Mouse (Mus musculus) cerebellum, adult (tissue): Measurements from ENCODE around the gene Atp9a.

Experiments
- ATAC-seq: cut with Nextera tagmentation; 2 replicates; pipeline ENCODE4 v1.9.2; 2017; ENCODE audit warnings: mild to moderate bottlenecking, moderate library complexity, mixed read lengths; ENCODE audit not compliant: insufficient number of reproducible peaks, low FRiP score, low TSS enrichment

The Atp9a gene

GRCm38 (mm10) chr2:168610941-168611340 is 131.3 kb downstream of the Atp9a start:
- no peak for ATAC-seq

- ATAC-seq: no peak
Measured at GRCm38 (mm10) chr2:168609653-168610248, 132.5 kb downstream of the Atp9a start.

GRCm38 (mm10) chr2:168608125-168608564 is 134.1 kb downstream of the Atp9a start:
- ATAC-seq: no peak

- ATAC-seq: no peak
Measured at GRCm38 (mm10) chr2:168604655-168605070, 137.5 kb downstream of the Atp9a start.

GRCm38 (mm10) chr2:168602387-168602741 is 139.8 kb downstream of the Atp9a start:
- ATAC-seq: no peak

GRCm38 (mm10) chr2:168601491-168602386 is 140.5 kb downstream of the Atp9a start, which contains the start of gene Nfatc2:
Gene Nfatc2 (minus strand): TSS chr2:168601657.
- peak; percentile 49; the same call in 1 of the 2 replicates for ATAC-seq

- peak; percentile 22; the same call in 1 of the 2 replicates for ATAC-seq
Measured at GRCm38 (mm10) chr2:168600750-168601490, 141.3 kb downstream of the Atp9a start.

- ATAC-seq: no peak
Measured at GRCm38 (mm10) chr2:168595693-168596092, 146.5 kb downstream of the Atp9a start.

GRCm38 (mm10) chr2:168593676-168594075 is 148.5 kb downstream of the Atp9a start:
- ATAC-seq: no peak

- ATAC-seq: no peak
Measured at GRCm38 (mm10) chr2:168593004-168593403, 149.2 kb downstream of the Atp9a start.

GRCm38 (mm10) chr2:168591076-168591475 is 151.1 kb downstream of the Atp9a start:
- ATAC-seq: no peak

- no peak for ATAC-seq
Measured at GRCm38 (mm10) chr2:168590556-168590955, 151.7 kb downstream of the Atp9a start.

- no peak for ATAC-seq
Measured at GRCm38 (mm10) chr2:168590168-168590551, 152.0 kb downstream of the Atp9a start.

GRCm38 (mm10) chr2:168589368-168590167 is 152.6 kb downstream of the Atp9a start:
- no peak; the same call in 1 of the 2 replicates for ATAC-seq

GRCm38 (mm10) chr2:168588591-168589367 is 153.4 kb downstream of the Atp9a start:
- no peak for ATAC-seq

GRCm38 (mm10) chr2:168587159-168587558 is 155.1 kb downstream of the Atp9a start:
- ATAC-seq: no peak

- no peak for ATAC-seq
Measured at GRCm38 (mm10) chr2:168586512-168586911, 155.7 kb downstream of the Atp9a start.

GRCm38 (mm10) chr2:168584857-168585256 is 157.4 kb downstream of the Atp9a start:
- peak; percentile 83 for ATAC-seq
